Mouse (Mus musculus) intestine, embryonic 15.5 days (tissue): Measurements from ENCODE around the gene Nav2. TPM values are rescaled to one million over a fixed set of nuclear protein-coding genes. Genes with fewer than 3 reads are reported as not detected.

ENCODE experiments used
- ATAC-seq: fragments of 200-750 bp; cut with Nextera tagmentation; 2 replicates; pipeline ENCODE4 v1.8.0; 2017; ENCODE audit warnings: moderate TSS enrichment, moderate library complexity
- H3K27ac ChIP-seq: fragments of 300-500 bp; sonication (generic); 2 replicates; pipeline ENCODE4 v1.5.1; 2015; ENCODE audit warnings: mild to moderate bottlenecking, inconsistent platforms
- H3K27me3 ChIP-seq: fragments of 300-500 bp; sonication (generic); replicated peaks from 2 replicates; pipeline ENCODE4 v1.6.1; 2015; ENCODE audit warnings: inconsistent platforms
- H3K36me3 ChIP-seq: fragments of 300-500 bp; sonication (generic); 2 replicates; pipeline ENCODE4 v1.6.1; 2015; ENCODE audit warnings: inconsistent platforms
- H3K4me1 ChIP-seq: fragments of 300-500 bp; sonication (generic); replicated peaks from 2 replicates; pipeline ENCODE4 v1.6.1; 2015; ENCODE audit warnings: inconsistent platforms
- H3K4me2 ChIP-seq: fragments of 300-500 bp; sonication (generic); replicated peaks from 2 replicates; pipeline ENCODE4 v1.6.1; 2015; ENCODE audit warnings: mild to moderate bottlenecking, inconsistent platforms
- H3K4me3 ChIP-seq: fragments of 300-500 bp; sonication (generic); replicated peaks from 2 replicates; pipeline ENCODE4 v1.5.1; 2015; ENCODE audit warnings: inconsistent platforms
- H3K9ac ChIP-seq: fragments of 300-500 bp; sonication (generic); 2 replicates; pipeline ENCODE4 v1.6.1; 2015; ENCODE audit warnings: inconsistent platforms
- H3K9me3 ChIP-seq: fragments of 300-500 bp; sonication (generic); 2 replicates; pipeline ENCODE4 v1.6.1; 2016; ENCODE audit warnings: inconsistent platforms
- WGBS: fragments of 180-500 bp; shearing (Covaris S2); methylation state at CpG from one replicate; pipeline ENCODE4 v1.1.7; 2015; 5-methylcytosine and 5-hydroxymethylcytosine counted together
- polyA plus RNA-seq: library from polyadenylated mRNA; unstranded; fragments of >200 nt; fragmentation: Nextera tagmentation; extraction: Ambion mirVana; gene quantifications from 2 replicates; pipeline ENCODE4 v1.2.1, GENCODE M21; 2015

Nav2 gene
- polyA plus RNA-seq, 1 experiment from 2014 or later, result 17.7 TPM

DNA sequence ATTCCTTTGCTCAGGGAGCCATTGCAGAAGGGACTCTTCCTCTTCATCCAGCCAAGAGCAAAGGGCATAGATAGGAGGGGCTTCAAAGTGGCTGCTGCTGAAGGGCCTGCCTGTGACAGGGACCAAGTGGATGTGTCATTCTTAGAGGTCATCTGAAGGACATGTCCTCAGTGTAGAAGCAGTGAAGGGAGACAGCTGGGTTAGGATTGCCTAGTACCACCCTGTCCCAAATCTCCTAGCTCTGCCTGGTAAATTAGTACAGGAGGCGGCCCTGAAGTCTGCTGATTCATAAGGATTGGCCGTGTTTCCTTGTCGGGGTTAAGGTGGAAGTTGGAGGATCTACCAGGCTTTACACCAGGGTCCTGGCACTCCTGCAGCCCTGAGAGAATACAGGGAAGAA, 691.4 kb downstream of the Nav2 start:
- 79% methylated on average over 3 of the region's 3 CpGs for WGBS
- no peak overlapping the region for H3K4me3 ChIP-seq
- H3K4me1 ChIP-seq, result 0 out of 2 replicates have a peak, but pooled peaks cover 3% of the 10 kb centered on the region
- H3K9ac ChIP-seq, result no peak overlapping the region
- H3K27me3 ChIP-seq, result no peaks in the 10 kb centered on the region
- no peaks in the 10 kb centered on the region for H3K9me3 ChIP-seq
- ATAC-seq, result no peak
- H3K4me2 ChIP-seq, result no peak overlapping the region
- H3K36me3 ChIP-seq, result peaks cover 11% of the 10 kb centered on the region; the same call in 1 of the 2 replicates
- no peak overlapping the region for H3K27ac ChIP-seq

DNA sequence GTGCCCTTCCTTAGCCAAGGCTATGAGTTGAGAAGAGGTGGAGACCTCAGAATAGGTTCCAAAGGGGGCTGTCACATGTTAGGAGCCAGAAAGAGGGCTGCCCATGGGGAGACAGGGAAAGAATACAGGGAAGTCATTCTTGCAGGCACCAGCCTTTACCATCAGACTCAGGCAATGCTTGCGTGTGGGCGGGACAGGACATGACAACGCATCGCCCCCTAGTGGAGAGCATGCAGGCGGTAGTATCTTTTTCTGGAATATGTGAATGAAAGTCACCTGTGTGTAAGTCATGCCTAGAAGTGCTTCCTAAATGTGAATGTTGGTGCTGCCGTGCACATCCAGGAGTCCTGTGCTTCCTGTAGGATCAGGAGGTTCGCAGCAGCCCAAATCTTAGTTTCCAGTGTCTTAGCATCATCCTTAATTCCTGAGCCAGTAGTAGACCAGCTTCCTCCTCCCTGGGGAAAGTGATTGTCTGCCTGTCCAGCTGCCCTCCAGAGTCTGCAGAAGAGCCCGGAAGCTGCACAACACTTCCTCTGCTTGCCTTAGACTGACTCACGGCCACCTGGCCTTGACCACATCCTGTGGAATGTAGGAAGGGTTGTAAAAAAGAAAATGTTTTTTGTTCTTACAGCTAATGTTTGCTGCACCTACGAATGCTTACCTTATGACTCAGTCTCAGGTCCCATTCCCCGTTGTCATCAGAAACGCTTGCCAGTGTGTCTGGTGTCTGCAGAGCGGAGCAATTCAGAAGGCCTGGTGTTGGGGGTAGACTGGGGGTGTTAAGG, 692.9 kb downstream of the Nav2 start:
- ATAC-seq, result peak; percentile 80
- 42% methylated on average over 13 of the region's 13 CpGs for WGBS
- Histone ChIP-seq H3K4me1 (0 out of 2 replicates have a peak, but pooled peaks cover 3% of the 10 kb centered on the region), H3K36me3 (peaks cover 8% of the 10 kb centered on the region; the same call in 1 of the 2 replicates), H3K4me2 (no peak overlapping the region), H3K27ac (no peak overlapping the region), H3K9me3 (no peaks in the 10 kb centered on the region), H3K4me3 (no peak overlapping the region), H3K9ac (no peak overlapping the region), H3K27me3 (no peaks in the 10 kb centered on the region)

DNA sequence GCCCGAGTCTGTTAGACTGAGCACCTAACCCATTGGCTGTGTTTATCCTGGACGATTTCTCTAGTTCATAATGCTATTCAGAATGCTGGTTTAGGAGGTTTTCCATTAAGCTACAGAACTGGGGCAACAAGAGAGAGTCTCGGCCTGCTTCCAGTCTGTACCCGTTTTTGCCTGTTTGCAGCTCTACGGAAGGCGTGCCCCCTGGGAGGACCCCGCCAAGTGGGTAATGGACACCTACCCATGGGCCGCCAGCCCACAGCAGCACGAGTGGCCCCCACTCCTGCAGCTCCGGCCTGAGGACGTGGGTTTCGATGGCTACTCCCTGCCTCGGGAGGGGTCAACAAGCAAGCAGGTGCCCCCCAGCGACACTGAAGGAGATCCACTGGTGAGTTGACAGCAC, 695.7 kb downstream of the Nav2 start:
- Histone ChIP-seq H3K4me2 (no peak overlapping the region), H3K27me3 (no peaks in the 10 kb centered on the region), H3K9ac (no peak overlapping the region), H3K4me3 (no peak overlapping the region), H3K9me3 (no peaks in the 10 kb centered on the region), H3K4me1 (0 out of 2 replicates have a peak, but pooled peaks cover 3% of the 10 kb centered on the region), H3K36me3 (peaks cover 6% of the 10 kb centered on the region; the same call in 1 of the 2 replicates), H3K27ac (no peak overlapping the region)
- 93% methylated on average over 14 of the region's 14 CpGs for WGBS
- ATAC-seq, result no peak

DNA sequence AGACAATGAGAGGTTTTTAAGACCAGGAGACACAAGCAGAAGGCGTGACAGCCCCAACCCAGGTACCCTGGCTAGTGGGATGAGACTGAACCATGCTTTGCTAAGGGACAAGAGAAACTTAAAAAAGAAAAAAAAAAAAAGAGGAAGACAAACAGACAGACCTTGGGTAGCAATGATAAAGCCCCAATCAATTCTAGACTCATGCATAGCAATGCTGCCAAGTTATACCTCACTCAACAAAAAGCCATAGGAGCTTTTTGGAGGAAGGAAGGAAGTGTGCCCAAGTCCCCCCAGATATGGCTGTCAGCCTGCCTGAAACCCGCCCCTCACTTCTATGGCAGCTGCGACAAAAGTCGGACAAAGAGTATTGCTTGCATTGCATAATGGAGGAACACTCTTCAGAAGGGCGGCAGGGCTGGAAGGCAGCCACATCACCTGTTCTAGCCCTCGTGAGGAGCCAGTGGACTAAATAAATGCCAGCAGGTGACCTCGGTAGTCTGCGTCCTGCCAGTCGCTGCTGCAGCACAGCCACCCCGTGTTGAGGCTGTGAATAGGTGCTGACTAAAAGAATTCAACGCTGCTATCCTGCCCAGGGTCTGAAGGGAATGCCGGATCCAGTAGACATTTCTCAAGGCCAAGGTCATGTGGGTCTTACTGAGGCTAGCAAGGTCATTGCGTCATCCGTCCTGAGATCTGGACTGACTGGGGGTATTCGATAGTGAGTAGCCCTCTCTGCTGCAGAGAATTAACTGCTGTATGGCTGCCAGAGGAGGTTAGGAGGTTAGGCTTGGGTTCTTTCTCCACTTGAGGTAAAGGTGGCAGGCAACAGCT, 696.7 kb downstream of the Nav2 start:
- no peak overlapping the region for H3K4me2 ChIP-seq
- H3K27ac ChIP-seq, result no peak overlapping the region
- WGBS, result 88% methylated on average over 15 of the region's 15 CpGs
- H3K9me3 ChIP-seq, result no peaks in the 10 kb centered on the region
- no peak overlapping the region for H3K9ac ChIP-seq
- 0 out of 2 replicates have a peak, but pooled peaks cover 3% of the 10 kb centered on the region for H3K4me1 ChIP-seq
- peaks cover 6% of the 10 kb centered on the region; the same call in 1 of the 2 replicates for H3K36me3 ChIP-seq
- ATAC-seq, result no peak
- no peaks in the 10 kb centered on the region for H3K27me3 ChIP-seq
- no peak overlapping the region for H3K4me3 ChIP-seq

DNA sequence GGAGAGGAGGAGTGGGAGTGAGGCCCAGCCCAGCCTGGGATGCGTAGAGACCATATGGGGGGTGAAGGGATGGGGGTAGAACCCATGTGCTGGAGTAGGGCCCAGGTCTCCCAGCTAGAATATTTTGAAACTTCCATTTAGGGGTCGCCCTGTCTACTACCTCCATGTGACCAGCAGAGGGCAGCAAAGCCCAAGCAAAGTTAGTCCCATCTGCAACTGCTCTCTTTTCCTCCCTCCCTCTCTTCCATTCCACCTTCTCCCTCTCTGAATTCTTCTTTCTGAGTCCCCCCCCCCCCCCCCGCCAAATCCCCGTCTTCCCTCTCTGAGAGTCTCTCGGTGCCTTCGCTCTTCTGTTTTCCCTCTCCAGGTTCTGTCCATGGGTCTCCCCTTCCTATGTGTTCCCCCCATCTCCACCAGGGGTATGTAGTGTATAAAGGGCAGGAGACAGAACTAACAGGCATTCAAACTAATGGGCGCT, 707.8 kb downstream of the Nav2 start:
- Histone ChIP-seq H3K36me3 (no peaks in the 10 kb centered on the region), H3K4me2 (peak overlapping the region; percentile 31; the same call in 1 of the 2 replicates), H3K27ac (no peak overlapping the region), H3K27me3 (no peaks in the 10 kb centered on the region), H3K4me3 (no peak overlapping the region), H3K9me3 (no peaks in the 10 kb centered on the region), H3K9ac (no peak overlapping the region), H3K4me1 (no peaks in the 10 kb centered on the region)
- ATAC-seq, result peak; percentile 59
- 8% methylated on average over 6 of the region's 7 CpGs for WGBS

DNA sequence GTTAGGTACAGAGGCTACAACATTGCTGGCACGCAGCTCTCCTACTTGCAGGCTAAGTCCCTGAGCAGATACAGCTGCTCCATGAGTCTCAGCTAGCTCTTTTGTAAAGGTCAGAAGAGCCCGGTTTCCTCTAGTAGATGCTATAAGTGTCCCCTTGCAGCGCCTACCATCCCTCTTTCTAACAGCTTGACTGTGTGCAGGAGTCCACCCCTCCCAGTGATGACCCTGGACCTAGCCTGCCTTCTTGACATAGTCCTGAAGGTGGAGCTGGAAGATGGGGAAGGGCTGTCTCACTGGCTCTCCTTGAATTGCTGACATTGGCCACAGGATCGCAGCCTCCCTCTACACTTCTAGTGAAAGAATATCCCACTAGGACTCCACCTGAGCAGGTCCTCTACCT, 708.6 kb downstream of the Nav2 start:
- Histone ChIP-seq H3K4me3 (no peak overlapping the region), H3K9me3 (no peaks in the 10 kb centered on the region), H3K4me1 (no peaks in the 10 kb centered on the region), H3K36me3 (no peaks in the 10 kb centered on the region), H3K27me3 (0 out of 2 replicates have a peak, but pooled peaks cover under 1% of the 10 kb centered on the region), H3K9ac (no peak overlapping the region), H3K27ac (no peak overlapping the region), H3K4me2 (no peak overlapping the region)
- 75% methylated on average over 4 of the region's 4 CpGs for WGBS
- no peak for ATAC-seq

DNA sequence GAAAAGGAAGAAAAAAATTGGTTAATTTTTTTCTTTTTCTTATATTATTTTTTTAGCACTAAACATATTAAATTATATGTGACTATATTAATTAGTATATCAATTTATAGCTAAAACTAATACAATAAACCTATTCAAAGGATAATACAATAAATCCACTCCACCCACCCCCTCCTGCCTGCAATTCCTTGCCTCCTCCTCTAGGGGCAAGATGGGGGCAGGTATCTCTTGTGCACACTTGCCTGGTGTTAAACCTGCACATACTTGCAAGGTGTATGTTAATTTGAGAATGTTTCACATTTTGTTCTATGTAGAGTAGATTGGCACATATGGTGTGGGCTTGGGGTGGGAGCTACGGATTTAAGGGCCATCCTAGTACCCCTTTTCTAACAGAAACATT, 711.6 kb downstream of the Nav2 start:
- no peak for ATAC-seq
- H3K4me3 ChIP-seq, result no peak overlapping the region
- WGBS, result 69% methylated on average over 1 of the region's 1 CpGs
- H3K4me1 ChIP-seq, result no peaks in the 10 kb centered on the region
- no peaks in the 10 kb centered on the region for H3K9me3 ChIP-seq
- no peaks in the 10 kb centered on the region for H3K36me3 ChIP-seq
- H3K4me2 ChIP-seq, result no peak overlapping the region
- no peak overlapping the region for H3K27ac ChIP-seq
- H3K27me3 ChIP-seq, result peaks cover 7% of the 10 kb centered on the region; the same call in 1 of the 2 replicates
- no peak overlapping the region for H3K9ac ChIP-seq

DNA sequence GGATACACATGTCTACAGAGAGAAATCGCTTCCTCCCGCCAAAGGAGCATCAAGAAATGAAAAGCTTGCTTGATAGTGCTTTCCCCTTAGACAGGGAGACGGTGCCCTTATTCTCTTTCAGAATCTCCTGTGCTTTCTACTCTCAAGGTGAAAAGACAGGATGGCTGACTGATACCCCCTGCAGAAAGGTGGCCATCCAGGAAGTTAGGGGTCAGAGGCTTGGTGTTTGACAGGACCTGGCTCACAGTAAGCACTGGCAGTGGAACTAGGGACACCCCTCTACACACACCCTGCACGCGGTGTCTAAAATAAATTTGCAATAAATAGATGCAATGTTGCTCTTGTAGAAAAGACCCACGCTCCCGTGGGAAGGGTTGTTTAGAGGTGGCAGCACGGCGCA, 723.4 kb downstream of the Nav2 start:
- Histone ChIP-seq H3K4me2 (no peak overlapping the region), H3K27ac (no peak overlapping the region), H3K4me3 (no peak overlapping the region), H3K36me3 (no peaks in the 10 kb centered on the region), H3K4me1 (peaks cover 11% of the 10 kb centered on the region), H3K9ac (no peak overlapping the region), H3K27me3 (peaks cover 67% of the 10 kb centered on the region), H3K9me3 (no peaks in the 10 kb centered on the region)
- ATAC-seq, result no peak
- 13% methylated on average over 9 of the region's 9 CpGs for WGBS

DNA sequence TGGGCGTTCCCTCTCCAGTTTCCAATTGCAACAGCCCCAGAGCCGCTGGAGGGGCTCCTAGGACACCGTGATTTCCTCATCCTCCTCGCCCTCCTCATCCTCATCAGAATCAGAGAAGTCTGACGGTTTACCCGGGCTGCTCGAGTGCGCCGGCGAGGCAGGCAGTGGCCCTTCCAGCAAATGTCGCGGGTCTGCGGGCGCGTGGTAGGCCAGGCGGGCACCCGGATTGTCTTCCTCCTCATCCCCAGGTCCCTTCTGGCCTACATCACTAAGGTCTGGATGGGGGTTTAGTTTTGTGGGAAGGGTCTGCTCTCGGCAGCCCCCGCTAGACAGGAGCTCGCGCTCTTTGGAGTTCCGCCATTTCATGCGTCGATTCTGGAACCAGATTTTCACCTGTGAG, 723.9 kb downstream of the Nav2 start:
- Histone ChIP-seq H3K36me3 (no peaks in the 10 kb centered on the region), H3K4me1 (peaks cover 11% of the 10 kb centered on the region), H3K9ac (no peak overlapping the region), H3K27me3 (peaks cover 69% of the 10 kb centered on the region), H3K27ac (no peak overlapping the region), H3K9me3 (no peaks in the 10 kb centered on the region), H3K4me2 (0 out of 2 replicates have a peak overlapping the region, but pooled peaks have one; percentile 14), H3K4me3 (no peak overlapping the region)
- no peak for ATAC-seq
- 1% methylated on average over 24 of the region's 24 CpGs for WGBS

DNA sequence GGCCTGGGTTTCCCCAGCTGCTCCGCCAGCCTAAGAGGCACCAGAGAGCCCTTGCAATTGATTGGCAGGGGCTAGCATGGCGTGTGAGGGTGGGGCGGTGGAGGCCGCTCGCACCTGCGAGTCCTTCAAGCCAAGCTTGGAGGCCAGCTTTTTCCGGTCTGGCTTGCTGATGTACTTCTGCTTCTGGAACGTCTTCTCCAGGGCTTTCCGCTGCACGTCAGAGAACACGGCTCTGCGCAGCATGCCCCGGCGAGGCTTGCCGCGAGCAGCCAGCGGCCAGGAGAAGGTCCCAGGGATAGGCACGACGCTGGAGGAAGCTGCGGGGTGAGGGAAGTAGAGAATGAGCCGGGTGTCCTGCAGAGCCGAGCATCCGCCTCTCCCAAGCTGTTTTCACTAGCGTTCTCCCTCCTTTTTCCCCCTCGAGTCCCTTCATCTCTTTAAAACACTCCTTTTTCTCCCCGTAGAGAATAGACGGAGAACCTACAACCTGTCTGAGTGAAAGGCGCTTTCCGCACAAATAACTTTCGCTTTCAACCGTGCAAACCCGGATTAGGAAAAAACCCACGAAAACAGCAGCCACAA, 725.0 kb downstream of the Nav2 start:
- 1% methylated on average over 33 of the region's 33 CpGs for WGBS
- Histone ChIP-seq H3K36me3 (no peaks in the 10 kb centered on the region), H3K4me1 (peaks cover 11% of the 10 kb centered on the region), H3K9ac (no peak overlapping the region), H3K27me3 (peaks cover 75% of the 10 kb centered on the region), H3K4me3 (peak overlapping the region; percentile 27), H3K9me3 (no peaks in the 10 kb centered on the region), H3K4me2 (peak overlapping the region; percentile 72), H3K27ac (no peak overlapping the region)
- ATAC-seq, result peak; percentile 72

DNA sequence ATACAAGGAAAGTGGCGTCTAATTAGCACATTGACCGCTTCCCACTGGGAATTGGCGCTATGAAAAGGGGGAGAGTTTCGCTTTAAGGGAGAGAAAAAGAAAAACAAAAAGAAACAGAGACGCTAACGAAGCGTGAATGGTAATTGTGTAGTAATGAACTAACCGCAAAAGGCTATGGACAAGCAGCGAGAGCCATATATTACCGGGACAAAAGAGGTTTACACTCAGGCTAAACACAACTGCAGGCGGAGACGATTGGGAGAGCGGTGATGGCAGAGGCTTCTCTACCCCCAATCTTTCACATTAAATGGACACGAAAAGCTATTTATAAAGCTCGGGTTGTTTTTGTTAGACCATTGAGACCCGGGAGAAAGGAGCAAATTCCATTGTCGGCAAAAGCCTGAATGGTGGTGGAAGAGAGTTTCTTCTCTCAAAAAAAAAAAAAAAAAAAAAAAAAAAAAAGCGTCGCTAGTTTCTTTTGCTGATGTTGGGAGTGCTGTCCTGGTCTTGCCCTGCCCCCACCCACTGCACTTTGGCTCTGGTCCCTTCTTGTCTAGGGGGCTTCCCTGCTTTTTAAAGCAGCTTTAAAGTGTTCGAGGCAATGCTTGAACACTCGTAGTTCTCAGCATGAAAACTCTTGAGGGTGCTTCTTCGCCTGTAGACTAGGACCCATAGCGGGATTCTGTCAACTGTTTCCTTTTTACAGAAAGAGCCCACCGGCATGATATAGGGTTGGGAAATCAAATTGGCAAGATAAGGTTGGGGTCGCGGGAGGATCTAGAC, 726.0 kb downstream of the Nav2 start:
- Histone ChIP-seq H3K4me1 (peaks cover 14% of the 10 kb centered on the region), H3K27me3 (peaks cover 81% of the 10 kb centered on the region), H3K9ac (no peak overlapping the region), H3K36me3 (no peaks in the 10 kb centered on the region), H3K27ac (no peak overlapping the region), H3K9me3 (no peaks in the 10 kb centered on the region), H3K4me2 (peak overlapping the region; percentile 72), H3K4me3 (peak overlapping the region; percentile 27)
- WGBS, result 1% methylated on average over 26 of the region's 26 CpGs
- no peak for ATAC-seq
